Mouse (Mus musculus) adipocyte (in vitro differentiated cells): ENCODE results near the gene Nck2.

Source experiments
- DNase-seq: peaks from one replicate; pipeline ENCODE4 v3.0.0-alpha.2; 2016; ENCODE audit warnings: low spot score

Gene Nck2

DNA sequence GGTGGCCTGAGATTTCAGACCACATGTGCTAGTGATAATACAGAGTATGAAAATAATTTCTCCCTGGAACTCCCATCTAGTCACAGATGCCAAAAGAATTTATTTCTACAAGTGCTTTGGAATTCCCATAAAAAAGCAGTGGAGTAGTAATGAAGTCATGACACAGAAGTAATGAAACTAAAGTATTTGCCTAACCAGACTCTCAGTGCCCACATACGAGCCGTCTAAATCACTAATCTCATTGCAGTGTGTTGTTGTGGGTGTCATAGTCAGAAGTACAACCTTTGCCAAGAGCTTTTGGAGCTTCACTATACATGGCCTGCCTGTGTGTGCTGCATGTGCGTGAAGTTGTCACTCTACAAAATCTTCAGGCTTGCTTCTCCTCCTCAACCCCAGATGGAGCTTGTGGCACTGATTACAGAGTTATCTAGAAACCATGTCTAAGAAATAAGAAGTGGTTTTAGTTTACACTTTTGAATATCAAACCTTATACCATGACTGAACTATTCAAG lies 130.5 kb downstream of the Nck2 start:
- DNase-seq = no peak

DNA sequence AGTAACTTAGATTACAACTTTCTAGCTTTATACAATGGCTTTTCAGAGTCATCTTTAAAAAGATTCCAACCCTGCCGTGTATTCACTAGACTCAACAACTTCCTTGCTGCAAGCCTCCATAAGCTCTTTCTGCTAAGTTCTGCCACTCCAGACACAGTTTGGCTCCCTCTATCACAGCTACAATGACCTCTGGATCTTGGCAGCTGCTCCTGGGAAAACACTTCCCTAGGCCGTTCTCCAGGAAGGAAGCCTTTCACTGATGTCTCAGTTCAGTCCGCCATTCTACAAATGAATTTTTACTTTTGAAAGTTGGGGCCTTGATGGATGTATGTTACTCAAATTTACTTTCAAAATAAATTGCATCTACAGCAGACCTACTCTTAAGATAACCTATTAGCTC lies 133.0 kb downstream of the Nck2 start:
- peak; percentile 63 for DNase-seq

DNA sequence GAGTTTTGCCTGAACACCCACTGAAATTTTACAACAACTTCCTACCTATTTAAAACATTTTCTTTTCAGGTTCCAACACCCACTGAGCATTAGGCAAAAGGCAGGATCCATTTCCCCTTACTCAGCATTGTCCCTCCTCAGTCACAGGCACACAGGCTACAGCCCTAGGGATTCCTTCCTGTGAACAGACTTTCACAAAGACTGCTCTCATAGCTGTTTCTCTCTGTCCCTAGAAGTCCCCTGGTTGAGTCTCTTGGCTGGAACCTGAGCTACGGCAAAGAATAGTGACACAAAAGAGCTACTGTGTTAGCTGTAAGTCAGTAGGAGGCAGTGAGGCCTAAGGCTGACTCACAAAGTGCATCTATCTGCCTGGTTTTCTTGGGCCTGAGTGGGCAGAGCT lies 139.2 kb downstream of the Nck2 start:
- peak; percentile 21 for DNase-seq

GRCm38 (mm10) chr1:43589001-43589400 lies 144.6 kb downstream of the Nck2 start:
- DNase-seq = no peak

GRCm38 (mm10) chr1:43589910-43590309 lies 145.5 kb downstream of the Nck2 start:
- no peak for DNase-seq

- no peak for DNase-seq
Measured at GRCm38 (mm10) chr1:43590727-43591126, 146.3 kb downstream of the Nck2 start.

- no peak for DNase-seq
Measured at GRCm38 (mm10) chr1:43593069-43593468, 148.7 kb downstream of the Nck2 start.

DNA sequence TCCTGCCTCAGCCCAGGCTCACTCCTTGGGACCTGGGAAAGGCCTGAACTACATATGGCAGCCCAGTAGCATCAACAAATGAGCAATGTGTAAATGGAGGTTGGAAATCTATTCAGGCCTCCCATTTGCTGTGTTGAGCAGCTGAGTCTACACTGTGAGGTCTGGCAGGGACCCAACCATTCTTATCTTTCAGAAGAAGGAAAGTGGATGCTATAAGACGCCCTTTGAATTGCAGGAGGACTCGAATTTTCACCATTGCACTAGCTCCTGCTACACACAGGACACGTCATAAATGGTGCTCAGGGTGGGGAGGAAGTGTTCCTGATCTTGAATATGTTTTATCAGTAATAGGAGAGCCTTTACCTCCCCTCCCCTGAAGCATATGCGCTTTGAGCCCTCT lies 150.4 kb downstream of the Nck2 start:
- DNase-seq = no peak

DNA sequence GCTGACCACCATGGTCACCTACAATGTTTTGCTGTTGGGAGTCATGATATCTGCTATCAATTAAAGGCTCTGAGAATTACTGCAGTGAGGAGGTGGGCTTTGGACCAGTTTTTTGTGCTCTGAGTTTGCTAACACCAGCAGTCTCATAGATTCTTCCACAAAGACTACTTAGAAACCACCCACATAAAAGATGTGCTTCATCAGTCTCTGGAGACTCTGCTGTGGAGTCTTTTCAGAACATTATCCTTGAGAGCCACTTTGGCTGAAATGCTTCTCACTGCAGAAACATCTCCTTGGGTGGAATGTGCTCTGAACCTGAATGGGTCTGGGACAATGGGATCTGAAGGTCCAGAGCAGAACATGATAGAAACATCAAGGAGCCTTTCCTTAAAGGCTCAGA lies 153.4 kb downstream of the Nck2 start:
- no peak for DNase-seq

GRCm38 (mm10) chr1:43599483-43599882 lies 155.1 kb downstream of the Nck2 start:
- no peak for DNase-seq

DNA sequence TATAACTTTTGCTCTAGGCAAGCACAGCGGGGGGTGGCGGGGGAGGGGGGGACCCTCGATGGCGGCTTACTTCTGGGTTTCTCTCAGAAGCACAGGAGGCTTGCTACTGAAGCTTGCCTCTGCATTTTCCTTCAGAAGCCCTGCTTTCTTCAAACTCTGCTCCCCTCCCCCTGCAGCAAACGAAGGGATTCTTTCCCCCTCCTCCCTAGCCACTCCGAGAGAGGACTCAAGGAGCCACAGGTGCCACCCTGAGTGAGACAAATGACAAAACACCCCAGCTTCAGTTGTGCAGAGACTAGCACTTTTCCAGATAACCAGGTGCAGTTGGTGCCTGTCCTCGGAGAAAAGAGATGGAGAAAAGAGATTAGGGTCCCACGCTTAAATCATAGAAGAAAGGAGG lies 156.7 kb downstream of the Nck2 start:
- no peak for DNase-seq

DNA sequence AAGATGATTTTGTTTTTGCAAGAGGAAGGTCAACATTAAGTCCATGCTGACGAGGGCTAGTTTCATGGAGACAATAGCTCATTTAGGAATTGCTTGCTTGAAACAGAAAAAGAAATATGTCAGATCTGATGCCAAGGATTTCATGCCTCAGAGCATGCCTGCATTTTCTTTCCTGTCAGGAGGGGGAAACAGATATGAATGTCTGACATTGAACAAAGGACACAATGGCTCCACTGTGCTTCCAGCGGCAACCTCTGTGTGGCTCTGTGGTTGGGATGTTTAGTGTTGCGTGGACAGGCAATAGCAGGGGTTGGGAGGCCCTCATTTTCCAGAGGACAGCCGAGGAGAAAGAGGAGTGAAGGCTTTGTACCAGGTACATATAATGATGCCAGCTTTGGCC lies 171.6 kb downstream of the Nck2 start:
- no peak for DNase-seq
